Mouse (Mus musculus) kidney, postnatal 36 days (tissue): ENCODE measurements at regions not wholly inside any gene's neighbourhood (a gene's known extent, or its start where the extent isn't known, plus 50 kb on each side); places are given as distances from the start of the nearest gene placed in this dataset.

Experiments
- DNase-seq, 2 experiments: peaks; one replicate each; pipeline ENCODE4 v3.0.0; 2021 to 2022; ENCODE audit warnings: mixed read lengths in 2 of 2

GRCm38 (mm10) chr15:27303856-27304255 lies 162.6 kb upstream of the Ank start:
- DNase-seq: no peak

GRCm38 (mm10) chr15:27304256-27304655 lies 162.2 kb upstream of the Ank start:
- DNase-seq: no peak

DNA sequence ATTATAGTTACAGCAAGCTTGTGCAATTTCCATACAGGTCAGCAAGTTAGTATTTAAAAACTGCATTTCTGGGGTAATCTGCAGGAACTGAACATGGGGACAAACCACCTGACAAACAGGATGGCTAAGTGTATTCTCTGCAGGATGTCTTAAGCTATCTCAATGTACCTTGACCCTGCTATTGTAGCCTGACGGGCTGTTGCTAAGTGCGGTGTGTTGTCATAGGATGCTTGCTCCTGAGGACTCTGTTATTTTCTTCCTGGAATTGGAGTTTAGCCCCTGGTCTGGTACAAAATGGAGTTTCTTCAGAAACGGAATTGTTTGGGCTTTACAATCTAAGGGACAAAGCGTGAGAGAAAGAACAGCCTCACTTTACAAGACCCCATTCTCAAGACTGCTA lies 161.4 kb upstream of the Ank start:
- DNase-seq: no peak

GRCm38 (mm10) chr15:27308639-27309038 lies 157.8 kb upstream of the Ank start:
- DNase-seq: no peak

DNA sequence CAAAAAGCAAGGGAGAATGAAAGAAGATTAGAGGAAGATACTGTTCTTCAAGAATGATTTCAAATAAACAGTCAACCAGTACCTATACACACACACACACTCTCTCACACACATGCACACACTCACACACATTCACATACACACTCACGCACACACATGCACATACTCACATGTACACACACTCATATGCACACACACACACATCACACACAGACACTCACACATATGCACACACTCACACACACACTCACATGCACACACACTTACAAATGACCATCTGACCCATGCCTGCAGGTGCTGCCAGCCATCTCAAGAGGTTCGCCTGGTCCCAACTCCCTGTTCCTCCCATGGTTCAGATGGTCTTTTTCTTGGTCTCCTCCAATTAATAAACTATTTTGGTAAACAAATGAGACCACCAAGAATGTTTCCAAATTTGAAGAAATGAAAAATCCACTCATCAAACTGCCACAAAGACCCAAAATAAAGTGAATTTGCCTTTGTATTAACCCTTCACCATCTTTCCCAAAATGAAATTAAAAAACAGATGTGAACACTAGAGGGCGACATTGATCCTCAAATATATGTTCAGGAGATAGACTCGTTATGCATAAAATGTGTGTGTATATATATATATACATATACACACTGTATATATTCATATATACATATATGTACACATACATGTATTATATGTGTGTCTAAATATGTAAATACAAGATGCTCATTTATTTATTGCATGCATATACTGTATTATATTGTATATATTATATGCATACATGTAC lies 150.3 kb upstream of the Ank start:
- peak in 1 of 2 experiments; percentile 4 for DNase-seq

DNA sequence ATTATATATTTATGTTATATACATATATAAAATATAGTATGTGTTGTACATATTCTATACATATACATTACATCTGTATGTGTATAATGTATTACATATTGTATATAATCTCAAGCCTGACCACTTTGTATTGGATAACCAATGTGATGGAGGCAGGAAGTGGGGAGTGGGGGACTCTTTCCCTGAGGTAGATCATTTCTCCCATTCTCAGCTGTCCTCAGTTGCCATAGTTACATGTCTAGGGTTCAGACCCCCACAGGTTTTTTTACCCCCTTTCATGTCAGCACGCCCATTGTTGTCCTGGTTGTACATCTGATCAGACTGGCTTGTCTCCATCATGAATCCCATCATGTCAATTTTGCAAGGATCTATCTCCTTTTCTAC lies 149.7 kb upstream of the Ank start:
- DNase-seq: no peak

GRCm38 (mm10) chr15:27321915-27322665 lies 144.4 kb upstream of the Ank start:
- no peak for DNase-seq

- peak; percentile 48 to 73 for DNase-seq
Observed at GRCm38 (mm10) chr15:27325847-27326548, 140.5 kb upstream of the Ank start.

GRCm38 (mm10) chr15:27326549-27326876 lies 140.0 kb upstream of the Ank start:
- no peak for DNase-seq

GRCm38 (mm10) chr15:27327744-27328143 lies 138.7 kb upstream of the Ank start:
- DNase-seq: no peak

DNA sequence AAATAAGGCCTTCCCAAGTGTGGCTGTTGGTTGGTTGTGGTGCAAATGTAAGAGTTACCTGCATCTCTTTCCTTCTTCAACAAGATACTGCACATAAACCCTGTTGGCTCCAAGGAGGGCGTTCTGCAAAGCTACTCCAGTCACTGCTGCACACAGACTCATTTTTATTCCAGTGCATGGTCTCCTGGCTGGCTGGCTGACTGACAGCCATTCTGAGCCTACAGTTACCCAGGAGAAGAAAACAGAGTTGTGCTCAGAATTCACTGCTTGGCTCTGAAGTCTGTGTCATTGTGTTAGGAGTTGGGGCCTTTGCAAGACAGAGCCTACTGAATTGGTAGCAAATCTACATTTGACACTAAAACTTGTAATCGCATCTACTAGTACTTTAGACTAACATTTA lies 138.0 kb upstream of the Ank start:
- no peak for DNase-seq

DNA sequence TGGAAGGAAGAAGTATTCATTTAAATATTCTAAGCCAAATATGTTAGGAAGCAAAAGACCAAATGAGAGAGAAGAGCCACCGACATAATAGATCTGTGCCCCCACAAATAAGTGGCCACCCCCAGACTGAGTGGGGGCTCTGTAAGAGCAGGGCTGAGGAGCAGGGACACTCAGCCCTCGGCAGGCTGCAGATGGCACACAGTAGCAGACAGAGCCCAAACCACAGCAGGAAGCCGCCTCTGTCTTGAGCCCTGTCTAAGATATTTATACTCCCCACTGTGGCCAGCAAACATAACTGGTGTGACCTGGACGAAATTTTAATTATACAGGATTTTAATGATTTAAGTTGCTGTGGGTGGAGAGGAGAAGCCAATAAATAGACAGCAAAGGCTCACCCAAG lies 126.4 kb upstream of the Ank start:
- DNase-seq: no peak

- DNase-seq: peak in 1 of 2 experiments; percentile 1
Observed at GRCm38 (mm10) chr15:27341518-27341976, 124.9 kb upstream of the Ank start.

DNA sequence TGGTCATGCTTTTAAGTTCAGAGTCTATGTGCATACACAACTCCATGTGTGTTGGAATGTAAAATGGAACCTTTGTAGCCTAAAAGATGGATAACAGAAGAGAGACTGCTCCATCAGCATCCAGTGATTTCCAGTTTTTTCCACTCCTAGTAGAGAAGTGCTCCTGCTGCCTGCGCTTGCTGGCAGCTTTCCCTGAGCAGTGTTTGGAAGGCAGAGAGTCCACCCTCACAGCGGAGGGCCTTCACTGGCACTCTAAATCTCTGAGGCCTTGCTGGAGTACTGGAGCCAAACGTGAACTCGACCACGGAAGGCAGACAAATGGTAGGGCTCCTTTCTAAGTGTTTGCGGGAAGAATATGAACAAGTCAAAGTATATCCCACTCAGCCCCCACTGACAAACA lies 108.0 kb upstream of the Ank start:
- peak in 1 of 2 experiments; percentile 3 for DNase-seq

DNA sequence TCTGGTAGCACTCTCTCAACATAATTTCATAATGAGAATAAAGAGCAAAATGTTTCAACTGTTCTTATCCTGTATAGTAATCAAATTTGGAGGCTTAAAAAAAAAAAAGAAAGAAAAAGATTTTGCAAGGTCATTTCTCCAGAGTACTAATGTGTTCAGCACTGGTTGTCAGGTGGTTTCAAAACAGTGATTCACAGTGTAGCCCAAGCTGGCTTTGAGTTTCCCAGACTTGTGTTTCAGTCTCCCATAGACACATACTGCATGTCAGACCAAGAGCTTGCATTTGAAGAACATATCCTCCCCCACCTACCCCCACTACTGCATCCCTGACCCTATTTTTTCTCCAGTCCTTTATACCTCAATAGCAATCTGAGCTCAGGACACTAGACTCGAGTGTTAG lies 107.2 kb upstream of the Ank start:
- DNase-seq: no peak

DNA sequence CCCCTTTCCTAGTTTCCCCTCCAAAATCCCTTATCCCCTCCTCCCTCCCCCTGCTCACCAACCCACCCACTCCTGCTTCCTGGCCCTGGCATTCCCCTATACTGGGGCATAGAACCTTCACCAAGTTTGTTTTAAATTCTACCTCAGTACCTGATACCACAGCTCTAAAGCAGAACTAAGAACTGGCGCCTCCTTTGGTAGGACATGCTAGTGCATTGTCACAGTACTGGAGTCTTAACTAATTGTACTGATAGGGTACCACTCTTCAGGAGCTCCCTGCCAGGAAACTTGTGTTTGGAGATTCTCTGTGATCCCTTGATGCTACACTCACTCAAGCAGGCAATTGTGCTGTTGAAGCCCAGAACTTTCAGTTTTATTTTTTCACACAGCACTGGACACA lies 92.0 kb upstream of the Ank start:
- no peak for DNase-seq

GRCm38 (mm10) chr15:27378601-27379094 lies 87.8 kb upstream of the Ank start:
- no peak for DNase-seq

- no peak for DNase-seq
Observed at GRCm38 (mm10) chr15:27380436-27380945, 86.0 kb upstream of the Ank start.

DNA sequence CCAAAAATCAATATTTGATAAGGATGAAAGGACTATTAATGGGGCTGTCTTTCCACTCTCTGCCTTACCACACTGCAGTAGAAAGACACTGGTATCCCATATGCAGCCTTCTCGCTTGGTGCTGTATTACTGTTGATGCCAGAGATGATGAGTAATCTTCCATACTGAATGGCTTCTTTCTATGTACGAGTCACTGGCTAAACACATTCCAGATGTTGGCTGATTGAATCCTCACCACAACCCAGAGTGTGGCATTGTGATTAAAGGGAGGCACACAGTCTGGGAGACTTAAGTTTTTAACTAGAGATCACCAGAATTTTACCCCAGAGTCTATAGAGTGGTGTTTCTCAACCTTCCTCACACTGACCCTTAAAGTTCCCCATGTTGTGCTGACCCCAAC lies 84.9 kb upstream of the Ank start:
- no peak for DNase-seq

DNA sequence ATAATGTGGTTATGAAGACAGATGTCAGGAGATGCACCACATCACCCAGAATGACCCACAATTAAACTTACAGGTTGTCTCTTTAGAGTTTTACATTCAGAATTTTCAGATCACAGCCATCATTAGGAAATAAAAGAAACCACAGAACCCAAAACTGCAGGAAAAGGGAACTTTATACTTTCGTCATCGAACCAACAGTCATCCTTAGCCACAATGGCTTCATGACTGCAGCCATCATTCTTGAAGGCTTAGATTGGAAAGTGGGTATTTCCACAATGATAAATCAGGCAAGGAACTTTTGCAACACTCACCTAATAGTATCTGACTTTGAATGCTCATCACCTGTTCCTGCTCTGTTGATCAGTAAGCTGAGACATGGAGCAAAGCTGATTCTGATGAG lies 75.9 kb upstream of the Ank start:
- DNase-seq: no peak

DNA sequence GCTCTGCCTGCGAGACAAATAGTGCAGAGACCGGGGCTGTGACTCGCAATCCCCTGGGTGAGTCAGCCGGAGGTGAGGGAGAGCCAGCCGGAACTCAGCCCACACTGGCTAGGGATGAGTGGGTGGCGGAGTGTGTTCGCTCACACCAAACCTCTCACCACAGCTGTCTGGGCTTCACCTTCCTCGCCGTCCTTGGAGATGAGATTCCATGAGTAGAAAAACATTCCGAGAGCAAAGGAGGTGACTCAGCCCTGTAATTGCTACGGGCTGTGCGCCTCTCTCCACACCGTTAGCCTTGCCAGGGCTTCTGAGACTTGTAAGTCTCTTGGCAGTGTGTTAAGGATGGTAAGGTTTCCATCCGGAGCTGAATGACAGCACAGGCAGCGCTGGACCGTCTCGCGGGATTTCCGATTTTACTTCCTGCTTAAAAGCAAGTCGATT lies 60.7 kb upstream of the Ank start:
- peak in 1 of 2 experiments; percentile 16 for DNase-seq

DNA sequence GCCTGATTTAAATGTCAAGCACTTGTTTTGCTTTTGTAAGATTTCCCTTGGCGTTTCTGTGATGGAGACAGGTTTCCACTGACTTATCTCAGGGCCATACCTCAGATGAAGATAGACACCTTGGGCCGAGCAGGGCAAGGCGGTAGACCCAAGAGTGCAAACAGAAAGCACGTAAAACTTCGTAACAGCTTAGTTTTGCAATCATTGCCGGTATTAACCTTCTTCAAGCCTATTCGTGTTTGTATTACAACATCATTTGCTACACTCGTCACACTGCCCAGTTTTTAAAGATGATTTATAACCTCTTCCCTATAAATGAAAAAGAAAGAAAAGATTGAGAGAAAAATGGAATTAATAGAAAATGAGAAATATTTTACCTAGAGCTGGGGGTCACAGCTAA lies 56.6 kb upstream of the Ank start:
- no peak for DNase-seq

DNA sequence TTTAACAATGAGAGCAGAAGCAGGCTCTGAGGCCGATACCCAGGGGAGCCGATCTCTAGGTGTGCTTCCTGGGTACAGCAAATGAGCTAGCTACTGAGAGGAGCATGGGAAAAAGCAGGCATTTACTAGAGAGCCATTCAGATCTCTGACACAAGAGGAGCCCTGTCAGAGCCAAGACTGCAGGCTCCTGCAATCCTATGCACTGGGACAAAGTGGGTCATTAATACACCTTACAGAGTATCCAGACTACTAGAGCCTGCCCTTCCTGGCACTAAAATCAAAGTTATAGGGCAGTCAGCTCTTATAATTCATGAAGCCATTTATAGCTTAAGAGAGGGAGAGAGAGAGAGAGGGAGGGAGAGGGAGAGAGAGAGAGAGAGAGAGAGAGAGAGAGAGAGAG lies 54.2 kb upstream of the Ank start:
- no peak for DNase-seq
